Mouse (Mus musculus) cerebellum, postnatal 10 days (tissue): Measurements from ENCODE around the gene Sh3rf1.
A peak's percentile ranks its signal among the peaks of the same experiment; 100 is the strongest.

Experiments
- DNase-seq, 2 experiments: peaks; one replicate each; pipeline ENCODE4 v3.0.0; 2021; ENCODE audit warnings: mixed read lengths in 2 of 2

Sh3rf1 gene

DNA sequence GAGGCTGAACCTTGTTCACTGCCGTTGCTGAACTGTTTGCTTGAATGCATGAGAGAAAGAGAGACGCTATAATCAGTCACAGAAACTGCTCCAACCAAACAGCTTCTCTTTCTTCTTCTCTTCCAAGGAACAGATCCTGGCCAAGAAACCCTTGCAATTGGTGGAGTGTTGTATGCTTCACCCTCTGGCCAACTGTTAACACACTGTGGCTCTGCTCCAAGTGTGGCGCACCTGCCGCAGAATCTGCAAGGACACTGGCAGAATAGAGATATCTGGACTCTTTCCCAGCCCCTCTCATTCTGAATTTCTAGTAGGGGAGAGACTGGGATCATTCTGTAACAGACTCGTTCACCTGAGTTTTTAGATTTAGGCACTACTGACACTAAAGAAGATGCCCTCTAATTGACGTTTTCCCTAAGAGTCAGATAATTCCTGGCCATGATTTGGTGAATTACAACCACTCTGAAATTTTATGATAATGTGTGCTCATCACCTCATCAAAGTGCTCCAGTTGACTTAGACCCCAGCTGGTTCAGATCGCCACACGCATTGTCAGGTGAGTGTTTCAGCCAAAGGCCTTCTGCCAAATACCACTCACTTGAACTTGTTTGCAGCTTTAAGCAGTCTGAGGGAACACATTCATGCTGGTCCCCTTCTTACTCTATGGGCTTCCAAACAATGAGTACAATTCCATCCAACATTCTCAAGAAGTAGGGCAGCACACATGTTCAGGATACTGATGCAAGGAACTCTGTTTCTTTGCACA lies 204.4 kb downstream of the Sh3rf1 start:
- peak; percentile 59 to 65 for DNase-seq

DNA sequence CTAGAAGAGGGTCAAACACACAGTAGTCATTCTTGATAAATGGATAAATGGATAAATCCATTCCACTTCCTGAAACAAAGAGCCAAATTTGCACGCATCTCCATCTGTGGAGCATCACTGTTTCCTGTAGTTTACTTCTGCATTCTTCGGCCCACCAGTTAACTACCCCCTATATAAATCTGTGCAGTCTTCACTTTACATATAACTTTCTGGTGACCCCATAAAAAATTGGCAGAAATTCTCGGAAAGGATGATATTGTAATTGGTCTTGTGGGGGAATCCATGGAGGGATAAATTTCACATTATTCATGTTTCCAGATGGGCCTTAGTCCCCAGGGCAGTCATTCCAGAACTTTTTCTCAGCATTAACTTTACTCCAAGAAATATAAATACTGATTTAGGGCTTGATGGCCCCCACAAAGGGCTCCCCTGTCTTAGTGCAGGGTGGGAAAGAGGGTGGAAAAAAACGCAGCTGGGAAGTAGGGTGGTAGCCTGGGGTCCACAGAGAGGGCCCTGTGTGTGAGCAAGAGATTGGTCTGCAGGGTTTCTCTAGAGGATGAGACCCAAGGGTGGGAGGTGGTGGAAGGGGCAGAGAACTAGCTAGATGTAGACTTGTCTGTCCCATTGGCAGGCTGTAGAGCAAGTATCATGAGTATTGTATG lies 205.3 kb downstream of the Sh3rf1 start:
- DNase-seq, result no peak

DNA sequence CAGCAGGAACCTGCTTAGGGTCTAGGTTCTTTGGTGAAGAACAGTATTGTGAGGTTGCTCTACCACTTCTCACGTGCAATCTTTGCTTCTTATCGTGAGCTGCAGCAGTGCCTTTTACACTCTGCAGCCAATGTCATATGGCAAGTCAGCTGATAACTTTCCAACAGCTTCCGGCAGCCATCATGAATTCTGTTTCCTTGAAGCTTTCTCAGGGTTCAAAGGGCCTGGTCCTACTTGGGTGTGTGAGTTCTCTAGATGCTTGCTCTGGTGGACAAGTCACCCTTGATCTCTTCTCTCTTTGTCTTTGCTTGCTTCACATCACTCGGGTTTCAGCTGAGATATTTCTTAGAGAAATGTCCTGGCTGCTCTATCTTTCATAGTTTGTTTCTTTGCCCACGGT lies 211.8 kb downstream of the Sh3rf1 start:
- DNase-seq, result no peak

DNA sequence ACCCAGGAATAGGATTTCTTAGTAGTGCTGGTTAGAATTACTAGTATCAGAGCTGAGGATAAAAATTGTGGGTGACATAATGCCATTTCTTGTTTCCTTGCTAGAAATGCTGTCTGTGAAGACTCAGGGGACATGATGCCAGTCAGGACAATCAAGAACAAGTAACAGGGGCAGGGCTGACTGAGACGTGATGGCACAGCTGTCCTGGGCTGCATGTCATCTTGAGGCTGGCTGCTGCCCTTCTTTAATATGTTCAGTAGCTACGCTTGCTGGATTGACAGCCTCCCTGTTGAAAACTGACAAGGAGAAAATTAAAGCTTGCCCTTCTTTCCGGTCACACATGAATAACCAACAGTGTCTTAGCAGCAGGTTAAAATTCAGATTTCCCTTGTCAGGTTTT lies 212.5 kb downstream of the Sh3rf1 start:
- DNase-seq, result no peak

DNA sequence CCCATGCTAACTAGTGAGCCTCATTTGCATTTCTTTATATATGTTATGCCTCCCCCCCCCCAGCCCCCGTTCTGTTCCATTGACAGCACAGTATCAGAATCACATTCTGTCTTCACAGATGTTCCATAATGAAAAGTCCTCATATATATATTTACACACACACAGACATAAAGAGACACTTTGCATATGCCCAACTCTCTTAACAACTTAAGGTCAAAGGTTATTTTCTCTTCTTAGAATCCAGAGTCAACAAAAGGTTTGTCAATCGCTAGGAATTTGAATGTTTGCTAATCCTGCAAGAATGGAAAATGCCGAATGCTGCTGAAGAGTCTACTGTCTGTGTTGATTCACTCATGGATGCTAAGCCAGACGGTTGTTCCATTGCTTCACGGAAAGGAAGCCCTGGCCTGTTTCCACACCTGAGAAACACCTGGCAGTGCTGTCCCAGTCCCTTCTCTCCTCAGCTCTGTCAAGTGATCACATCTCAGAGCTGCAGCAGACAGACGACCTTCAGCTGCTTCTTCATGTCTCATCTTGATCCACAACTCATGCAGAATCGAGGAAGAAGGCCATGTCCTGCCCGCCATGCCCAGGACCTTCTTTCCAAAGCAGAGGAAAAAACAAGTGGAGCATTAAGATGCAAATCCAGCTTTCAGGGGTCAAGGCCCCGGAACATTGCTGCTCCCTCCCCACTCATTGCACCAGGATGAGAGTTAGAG lies 213.1 kb downstream of the Sh3rf1 start:
- no peak for DNase-seq

DNA sequence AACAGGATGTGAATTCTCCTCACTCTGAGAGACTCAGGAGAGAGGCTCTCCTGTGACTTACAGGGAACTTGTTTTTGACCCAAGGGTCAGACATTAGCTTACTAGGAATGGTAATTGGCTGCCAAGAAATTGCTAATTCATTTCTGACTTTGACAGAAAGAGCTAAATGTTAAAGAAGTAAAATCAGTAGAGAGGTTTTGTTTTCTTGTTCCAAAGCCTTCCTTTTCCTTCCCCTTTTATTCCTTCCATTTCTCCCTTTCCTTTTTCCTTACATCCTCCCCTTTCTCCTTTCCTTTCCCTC lies 213.6 kb downstream of the Sh3rf1 start:
- DNase-seq, result no peak

DNA sequence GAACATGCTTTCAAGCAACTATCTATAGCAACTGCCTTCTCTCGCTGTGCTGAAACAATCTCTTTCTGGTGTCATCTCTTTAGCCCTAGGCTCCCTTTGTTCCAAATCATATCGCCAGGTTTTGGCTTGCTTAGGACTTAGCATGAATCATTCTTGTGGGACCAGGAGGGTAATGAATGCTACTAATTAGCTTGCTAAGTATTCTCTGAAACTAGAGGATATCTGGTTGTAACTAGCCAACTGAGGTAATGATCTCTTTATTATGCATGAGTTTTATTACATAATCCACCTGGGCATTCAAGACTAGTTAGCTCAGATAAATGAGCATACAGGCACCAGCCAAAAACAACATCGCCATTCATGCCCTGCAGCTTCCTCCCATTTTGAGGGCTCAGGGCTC lies 219.3 kb downstream of the Sh3rf1 start:
- no peak for DNase-seq

DNA sequence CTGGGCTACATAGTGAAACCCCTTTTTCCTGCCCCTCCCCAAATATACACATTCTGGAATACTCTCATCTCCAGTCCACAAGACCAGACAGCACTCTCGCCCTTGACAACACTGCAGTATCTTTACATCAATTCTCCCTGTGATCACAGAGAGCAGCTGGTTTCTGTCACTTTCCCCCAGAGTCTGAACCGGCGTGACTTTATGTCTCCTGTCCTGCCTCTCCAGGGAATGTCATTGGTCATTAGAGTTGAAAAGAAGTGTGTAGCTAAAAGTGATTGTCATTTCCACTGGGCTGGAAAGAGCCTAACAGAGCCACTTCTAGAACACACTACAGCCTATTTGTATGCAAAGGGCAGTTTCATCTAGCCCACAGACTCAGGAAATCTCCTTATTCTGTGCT lies 220.7 kb downstream of the Sh3rf1 start:
- DNase-seq, result no peak
